Mouse (Mus musculus): Measurements from ENCODE around the gene Ctsc.

DNA sequence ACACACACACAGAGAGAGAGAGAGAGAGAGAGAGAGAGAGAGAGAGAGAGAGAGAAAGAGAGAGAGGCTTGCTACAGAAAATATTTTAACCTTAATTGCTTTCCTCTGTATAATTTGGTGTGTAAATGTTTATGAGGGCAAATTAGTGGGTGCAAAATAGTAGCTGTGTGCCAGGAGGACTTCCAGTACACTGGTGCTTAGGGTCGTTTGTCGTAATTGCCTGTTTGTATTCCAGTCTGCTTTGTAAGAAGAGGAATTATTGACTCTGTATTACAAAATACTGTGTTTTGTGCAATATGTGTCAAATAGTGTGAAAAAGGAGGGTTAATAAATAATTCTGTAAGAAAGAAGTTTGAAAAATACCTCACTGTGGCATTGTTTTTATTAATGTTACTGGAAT is 13.2 kb downstream of the Ctsc start:
- no peak for TF ChIP-seq TAL1 (IDR thresholded peaks at IDR 0.05; ENCODE audit: low read length)
- no peak for TF ChIP-seq GATA1 (IDR thresholded peaks at IDR 0.05; ENCODE audit: low read length)

All from erythroblast, embryonic 14.5 days (primary cell).